Mouse (Mus musculus): ENCODE results near the gene Sdhaf1. TPM values are rescaled to one million over a fixed set of nuclear protein-coding genes. Genes with fewer than 3 reads are reported as not detected.

Gene Sdhaf1
- polyA plus RNA-seq, 1 experiment, result not detected

DNA sequence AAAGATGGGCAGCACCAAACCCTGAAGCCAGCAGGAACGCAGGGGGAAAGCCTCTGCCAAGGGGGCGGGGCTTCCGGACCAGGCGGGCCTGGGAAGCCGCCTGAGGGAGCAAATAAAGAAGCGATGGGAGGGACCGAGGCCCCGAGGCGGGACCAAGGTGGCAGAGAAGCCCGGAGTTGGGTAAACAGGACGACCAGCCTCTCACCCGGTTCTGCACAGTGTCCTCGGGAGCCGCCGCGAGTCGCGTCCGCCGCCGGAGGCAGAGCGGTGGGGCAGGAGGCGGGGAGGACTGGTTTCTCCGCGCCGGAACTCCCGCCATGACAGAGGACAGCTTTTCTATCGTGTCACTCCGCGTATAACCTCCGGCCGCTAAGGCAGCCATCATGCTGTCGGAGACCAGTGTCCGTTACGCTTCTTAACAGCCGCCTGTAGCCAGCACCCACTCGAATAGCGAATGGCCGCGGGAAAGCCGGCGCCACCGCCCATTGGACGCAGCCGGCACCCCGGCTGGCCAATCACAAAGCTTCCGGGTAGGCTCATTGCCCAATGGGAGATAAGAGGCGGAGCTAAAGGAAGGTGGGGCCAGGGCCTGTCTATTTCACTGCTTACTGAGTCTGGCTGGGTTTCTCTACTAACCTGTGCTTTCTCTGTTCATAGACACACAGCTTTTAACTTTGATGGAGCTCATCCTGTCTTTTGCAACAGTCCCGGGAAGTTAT is 43.6 kb downstream of the Sdhaf1 start, which contains the start of the genes Thap8 and Wdr62:
Thap8 (plus strand) TSS at position 144 of the 719 bp plus-strand sequence.
Wdr62 (minus strand) TSS at position 469 of the 719 bp plus-strand sequence.
- H3K27ac ChIP-seq (ENCODE audit: insufficient read depth, low read depth, low read length), result peak within 1 kb of the TSS; percentile 99
- H3K4me1 ChIP-seq (ENCODE audit: control insufficient read depth, insufficient read depth, low read length), result 0 out of 2 replicates have a peak, but pooled peaks cover 4% of the 10 kb centered on the region
- under 1% methylated on average over 49 of the region's 49 CpGs for WGBS
- H3K4me3 ChIP-seq (ENCODE audit: insufficient read depth, low read depth, low read length), result peak within 1 kb of the TSS; percentile 74
- TF ChIP-seq POLR2A (IDR thresholded peaks at IDR 0.05; ENCODE audit: insufficient read depth, low read depth, low read length), result no peak
- TF ChIP-seq CTCF (IDR thresholded peaks at IDR 0.05; ENCODE audit: insufficient read depth, low read depth, low read length), result no peak

DNA sequence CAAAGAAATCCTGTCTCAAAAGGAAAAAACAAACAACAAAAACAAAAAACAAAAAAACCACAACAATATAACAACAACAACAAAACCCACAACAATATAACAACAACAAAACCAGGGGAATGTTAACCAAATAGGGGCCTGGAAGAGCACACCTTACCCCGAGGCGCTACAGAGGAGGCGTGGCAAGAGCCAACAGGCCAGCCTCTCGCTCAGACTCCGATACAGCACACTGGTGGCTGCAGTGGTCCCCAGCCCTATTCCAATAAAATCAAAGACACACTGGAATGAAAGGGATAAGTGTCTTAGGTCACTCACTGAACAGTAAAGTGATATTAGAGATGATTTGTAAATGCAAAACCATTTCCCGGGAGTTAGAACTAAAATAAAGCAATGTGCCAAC is 44.2 kb downstream of the Sdhaf1 start:
- peak overlapping the region; percentile 74 for H3K4me3 ChIP-seq (ENCODE audit: insufficient read depth, low read depth, low read length)
- H3K4me1 ChIP-seq (ENCODE audit: control insufficient read depth, insufficient read depth, low read length), result 0 out of 2 replicates have a peak, but pooled peaks cover 4% of the 10 kb centered on the region
- TF ChIP-seq POLR2A (IDR thresholded peaks at IDR 0.05; ENCODE audit: insufficient read depth, low read depth, low read length) (no peak), CTCF (IDR thresholded peaks at IDR 0.05; ENCODE audit: insufficient read depth, low read depth, low read length) (no peak)
- 9% methylated on average over 6 of the region's 6 CpGs for WGBS
- no peak overlapping the region for H3K27ac ChIP-seq (ENCODE audit: insufficient read depth, low read depth, low read length)

DNA sequence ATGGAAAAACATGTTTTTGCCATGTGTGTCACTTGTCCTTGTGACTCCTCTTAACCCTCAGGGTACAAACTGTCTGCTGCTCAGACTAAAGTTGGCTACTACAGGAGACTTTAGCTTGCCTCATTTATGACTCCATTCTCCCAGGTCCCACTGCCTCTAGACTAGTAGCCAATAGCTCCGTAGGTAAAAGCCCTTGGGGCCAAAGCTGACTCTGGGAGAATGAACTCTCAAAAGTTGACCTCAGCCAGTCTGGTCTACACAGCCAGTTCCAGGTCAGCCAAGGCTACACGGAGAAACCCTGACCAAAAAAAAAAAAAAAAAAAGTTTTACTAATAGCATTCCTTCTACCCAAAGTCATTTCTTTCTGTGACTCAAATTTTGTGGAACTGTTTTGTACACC is 44.8 kb downstream of the Sdhaf1 start:
- 45% methylated on average over 2 of the region's 2 CpGs for WGBS
- H3K27ac ChIP-seq (ENCODE audit: insufficient read depth, low read depth, low read length), result no peak overlapping the region
- H3K4me3 ChIP-seq (ENCODE audit: insufficient read depth, low read depth, low read length), result no peak overlapping the region
- no peak for TF ChIP-seq POLR2A (IDR thresholded peaks at IDR 0.05; ENCODE audit: insufficient read depth, low read depth, low read length)
- no peak for TF ChIP-seq CTCF (IDR thresholded peaks at IDR 0.05; ENCODE audit: insufficient read depth, low read depth, low read length)
- 0 out of 2 replicates have a peak, but pooled peaks cover 4% of the 10 kb centered on the region for H3K4me1 ChIP-seq (ENCODE audit: control insufficient read depth, insufficient read depth, low read length)

DNA sequence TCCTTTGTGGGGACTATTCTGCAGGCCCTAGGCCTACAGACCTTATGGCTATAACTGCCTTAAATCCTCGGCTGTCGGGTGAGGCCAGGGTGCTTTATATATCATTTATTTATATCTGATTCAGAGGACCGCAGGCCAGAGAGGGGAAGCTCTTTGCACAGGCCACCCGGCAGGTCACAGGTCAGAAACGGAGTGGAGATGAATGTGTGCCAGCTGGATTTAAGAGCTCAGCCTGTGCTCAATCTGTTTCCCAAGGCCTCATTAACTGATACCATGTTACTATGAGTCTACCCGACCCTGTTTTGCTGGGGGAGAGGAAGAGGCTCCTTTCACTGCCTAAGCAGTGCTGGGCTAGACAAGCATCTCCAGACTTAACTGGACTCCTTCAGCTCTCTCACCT is 49.3 kb downstream of the Sdhaf1 start:
- TF ChIP-seq POLR2A (IDR thresholded peaks at IDR 0.05; ENCODE audit: insufficient read depth, low read depth, low read length), result no peak
- TF ChIP-seq CTCF (IDR thresholded peaks at IDR 0.05; ENCODE audit: insufficient read depth, low read depth, low read length), result no peak
- H3K27ac ChIP-seq (ENCODE audit: insufficient read depth, low read depth, low read length), result no peak overlapping the region
- no peaks in the 10 kb centered on the region for H3K4me1 ChIP-seq (ENCODE audit: control insufficient read depth, insufficient read depth, low read length)
- 90% methylated on average over 6 of the region's 6 CpGs for WGBS
- no peak overlapping the region for H3K4me3 ChIP-seq (ENCODE audit: insufficient read depth, low read depth, low read length)

Other genes with a start within 250 kb of the Sdhaf1 start
- not detected in 2 replicates for gene Gm26920, start 233.5 kb downstream of the Sdhaf1 start, polyA plus RNA-seq (2012; ENCODE audit: insufficient read depth, insufficient read length, low replicate concordance, missing spikeins)
- not detected in 2 replicates for gene Zfp566, start 233.4 kb downstream of the Sdhaf1 start, polyA plus RNA-seq (2012; ENCODE audit: insufficient read depth, insufficient read length, low replicate concordance, missing spikeins)
- 238 TPM in 1 of 2 replicates, not detected in the other for gene Zfp260, start 229.1 kb downstream of the Sdhaf1 start, polyA plus RNA-seq (2012; ENCODE audit: insufficient read depth, insufficient read length, low replicate concordance, missing spikeins)
- not detected in 2 replicates for gene Zfp382, start 202.0 kb downstream of the Sdhaf1 start, polyA plus RNA-seq (2012; ENCODE audit: insufficient read depth, insufficient read length, low replicate concordance, missing spikeins)
- gene Zfp146, start 154.1 kb downstream of the Sdhaf1 start, polyA plus RNA-seq (2012; ENCODE audit: insufficient read depth, insufficient read length, low replicate concordance, missing spikeins), result not detected in 2 replicates
- gene Cox7a1, start 139.8 kb downstream of the Sdhaf1 start, polyA plus RNA-seq (2012; ENCODE audit: insufficient read depth, insufficient read length, low replicate concordance, missing spikeins), result not detected in 2 replicates
- 469 TPM in 1 of 2 replicates, not detected in the other for gene Capns1, start 125.1 kb downstream of the Sdhaf1 start, polyA plus RNA-seq (2012; ENCODE audit: insufficient read depth, insufficient read length, low replicate concordance, missing spikeins)
- gene Polr2i, start 91.9 kb downstream of the Sdhaf1 start, polyA plus RNA-seq (2012; ENCODE audit: insufficient read depth, insufficient read length, low replicate concordance, missing spikeins), result not detected in 2 replicates
- gene Tbcb, start 91.6 kb downstream of the Sdhaf1 start, polyA plus RNA-seq (2012; ENCODE audit: insufficient read depth, insufficient read length, low replicate concordance, missing spikeins), result not detected in 2 replicates
- gene Ovol3, start 88.2 kb downstream of the Sdhaf1 start, polyA plus RNA-seq (2012; ENCODE audit: insufficient read depth, insufficient read length, low replicate concordance, missing spikeins), result not detected in 2 replicates
- not detected in 2 replicates for gene Thap8, start 43.8 kb downstream of the Sdhaf1 start, polyA plus RNA-seq (2012; ENCODE audit: insufficient read depth, insufficient read length, low replicate concordance, missing spikeins)
- gene Wdr62, start 43.5 kb downstream of the Sdhaf1 start, polyA plus RNA-seq (2012; ENCODE audit: insufficient read depth, insufficient read length, low replicate concordance, missing spikeins), result not detected in 2 replicates
- gene Clip3, start 32.2 kb downstream of the Sdhaf1 start, polyA plus RNA-seq (2012; ENCODE audit: insufficient read depth, insufficient read length, low replicate concordance, missing spikeins), result 737 TPM in 1 of 2 replicates, not detected in the other
- gene Alkbh6, start 15.2 kb downstream of the Sdhaf1 start, polyA plus RNA-seq (2012; ENCODE audit: insufficient read depth, insufficient read length, low replicate concordance, missing spikeins), result not detected in 2 replicates
- not detected in 2 replicates for gene Syne4, start 9.1 kb downstream of the Sdhaf1 start, polyA plus RNA-seq (2012; ENCODE audit: insufficient read depth, insufficient read length, low replicate concordance, missing spikeins)
- not detected in 2 replicates for gene E130208F15Rik, start 2.2 kb downstream of the Sdhaf1 start, polyA plus RNA-seq (2012; ENCODE audit: insufficient read depth, insufficient read length, low replicate concordance, missing spikeins)
- not detected in 2 replicates for gene Lrfn3, start 38.9 kb upstream of the Sdhaf1 start, polyA plus RNA-seq (2012; ENCODE audit: insufficient read depth, insufficient read length, low replicate concordance, missing spikeins)
- gene Tyrobp, start 89.9 kb upstream of the Sdhaf1 start, polyA plus RNA-seq (2012; ENCODE audit: insufficient read depth, insufficient read length, low replicate concordance, missing spikeins), result not detected in 2 replicates
- not detected in 2 replicates for gene Hcst, start 96.0 kb upstream of the Sdhaf1 start, polyA plus RNA-seq (2012; ENCODE audit: insufficient read depth, insufficient read length, low replicate concordance, missing spikeins)
- not detected in 2 replicates for gene Nfkbid, start 97.8 kb upstream of the Sdhaf1 start, polyA plus RNA-seq (2012; ENCODE audit: insufficient read depth, insufficient read length, low replicate concordance, missing spikeins)
- 174 TPM in 1 of 2 replicates, not detected in the other for gene Aplp1, start 121.6 kb upstream of the Sdhaf1 start, polyA plus RNA-seq (2012; ENCODE audit: insufficient read depth, insufficient read length, low replicate concordance, missing spikeins)
- gene Kirrel2, start 133.8 kb upstream of the Sdhaf1 start, polyA plus RNA-seq (2012; ENCODE audit: insufficient read depth, insufficient read length, low replicate concordance, missing spikeins), result not detected in 2 replicates
- gene Nphs1, start 134.4 kb upstream of the Sdhaf1 start, polyA plus RNA-seq (2012; ENCODE audit: insufficient read depth, insufficient read length, low replicate concordance, missing spikeins), result not detected in 2 replicates
- not detected in 2 replicates for gene Prodh2, start 169.7 kb upstream of the Sdhaf1 start, polyA plus RNA-seq (2012; ENCODE audit: insufficient read depth, insufficient read length, low replicate concordance, missing spikeins)
- gene Arhgap33, start 211.2 kb upstream of the Sdhaf1 start, polyA plus RNA-seq (2012; ENCODE audit: insufficient read depth, insufficient read length, low replicate concordance, missing spikeins), result not detected in 2 replicates
- not detected in 2 replicates for gene Hspb6, start 228.3 kb upstream of the Sdhaf1 start, polyA plus RNA-seq (2012; ENCODE audit: insufficient read depth, insufficient read length, low replicate concordance, missing spikeins)
- not detected in 2 replicates for gene Proser3, start 228.4 kb upstream of the Sdhaf1 start, polyA plus RNA-seq (2012; ENCODE audit: insufficient read depth, insufficient read length, low replicate concordance, missing spikeins)
- gene Lin37, start 235.9 kb upstream of the Sdhaf1 start, polyA plus RNA-seq (2012; ENCODE audit: insufficient read depth, insufficient read length, low replicate concordance, missing spikeins), result not detected in 2 replicates
- gene U2af1l4, start 239.4 kb upstream of the Sdhaf1 start, polyA plus RNA-seq (2012; ENCODE audit: insufficient read depth, insufficient read length, low replicate concordance, missing spikeins), result not detected in 2 replicates
- gene Gm49396, start 239.4 kb upstream of the Sdhaf1 start, polyA plus RNA-seq (2012; ENCODE audit: insufficient read depth, insufficient read length, low replicate concordance, missing spikeins), result not detected in 2 replicates
- not detected in 2 replicates for gene Psenen, start 239.7 kb upstream of the Sdhaf1 start, polyA plus RNA-seq (2012; ENCODE audit: insufficient read depth, insufficient read length, low replicate concordance, missing spikeins)
- gene Igflr1, start 241.5 kb upstream of the Sdhaf1 start, polyA plus RNA-seq (2012; ENCODE audit: insufficient read depth, insufficient read length, low replicate concordance, missing spikeins), result not detected in 2 replicates